Mouse (Mus musculus) CH12.LX (cell line): ENCODE results near the gene Spred2. TPM values are rescaled to one million over a fixed set of nuclear protein-coding genes. Genes with fewer than 3 reads are reported as not detected.
A peak's percentile ranks its signal among the peaks of the same experiment; 100 is the strongest.

Experiments
- DNase-seq: peaks from one replicate; pipeline ENCODE4 v3.0.0-alpha.2; 2013; ENCODE audit errors: extremely low read depth
- H3K27ac ChIP-seq: 2 replicates; pipeline ENCODE4 v1.5.1; 2012; ENCODE audit warnings: low read depth, mild to moderate bottlenecking, control low read depth, moderate library complexity; ENCODE audit not compliant: insufficient read depth
- H3K27me3 ChIP-seq: replicated peaks from 2 replicates; pipeline ENCODE3; 2012; ENCODE audit warnings: inconsistent platforms
- H3K36me3 ChIP-seq, 2 experiments: replicated peaks in 1 of 2; 2 replicates each; pipeline versions ENCODE3 to v1.6.1; 2012; ENCODE audit warnings: inconsistent platforms in 1 of 2, low read length in 1 of 2, mild to moderate bottlenecking in 1 of 2, mixed read lengths in 1 of 2, moderate library complexity in 1 of 2; ENCODE audit not compliant: control insufficient read depth in 1 of 2, insufficient read depth in 1 of 2
- H3K4me1 ChIP-seq, 2 experiments: 2 replicates each; pipeline ENCODE4 v1.6.1; 2012; ENCODE audit warnings: inconsistent platforms in 1 of 2, moderate library complexity in 1 of 2; ENCODE audit not compliant: insufficient read depth in 2 of 2, control insufficient read depth in 1 of 2
- H3K4me2 ChIP-seq: 2 replicates; pipeline ENCODE4 v1.6.1; 2012; ENCODE audit warnings: low read depth, mild to moderate bottlenecking, control low read depth; ENCODE audit not compliant: poor library complexity, insufficient read depth, severe bottlenecking
- H3K4me3 ChIP-seq, 3 experiments: fragments of 150-350 bp in 1 of 3; sonication (generic) in 1 of 3; replicated peaks in 1 of 3; 2 replicates each; pipeline versions ENCODE3 to v1.5.1; 2011 to 2012; ENCODE audit warnings: low read depth in 2 of 3, low read length in 2 of 3, mild to moderate bottlenecking in 2 of 3, moderate library complexity in 2 of 3, control low read depth in 1 of 3, improper control_type of control experiment in 1 of 3, inconsistent platforms in 1 of 3, mixed read lengths in 1 of 3; ENCODE audit not compliant: poor library complexity in 1 of 3
- H3K79me2 ChIP-seq: replicated peaks from 2 replicates; pipeline ENCODE4 v1.6.1; 2012; ENCODE audit warnings: mild to moderate bottlenecking, moderate library complexity; ENCODE audit not compliant: control insufficient read depth, poor library complexity, insufficient read depth, severe bottlenecking; ENCODE audit errors: extremely low read depth
- H3K9ac ChIP-seq: 2 replicates; pipeline ENCODE4 v1.6.1; 2012; ENCODE audit warnings: low read depth, mild to moderate bottlenecking, control low read depth, moderate library complexity; ENCODE audit not compliant: insufficient read depth
- H3K9me3 ChIP-seq: replicated peaks from 2 replicates; pipeline ENCODE3; 2012; ENCODE audit warnings: low read length, inconsistent platforms, mixed read lengths
- BHLHE40 ChIP-seq: IDR thresholded peaks from 2 replicates; pipeline ENCODE4 v1.6.1; 2011; ENCODE audit warnings: mild to moderate bottlenecking, low read depth, low read length, improper control_type of control experiment
- CTCF ChIP-seq, 2 experiments: IDR thresholded peaks in 1 of 2; conservative IDR thresholded peaks in 1 of 2; 2 replicates each; pipeline ENCODE4 v1.5.1; 2011 to 2012; ENCODE audit warnings: low read depth in 2 of 2, low read length in 2 of 2, improper control_type of control experiment in 1 of 2, inconsistent platforms in 1 of 2, mild to moderate bottlenecking in 1 of 2, moderate library complexity in 1 of 2
- E2F4 ChIP-seq: IDR thresholded peaks from 2 replicates; pipeline ENCODE4 v1.6.1; 2011; ENCODE audit warnings: low read depth, low read length, improper control_type of control experiment; ENCODE audit not compliant: insufficient replicate concordance
- EP300 ChIP-seq: IDR thresholded peaks from 2 replicates; pipeline ENCODE4 v1.6.1; 2011; ENCODE audit warnings: low read length, improper control_type of control experiment
- GABPA ChIP-seq: IDR thresholded peaks from 2 replicates; pipeline ENCODE4 v1.6.1; 2012; ENCODE audit warnings: low read depth, low read length, improper control_type of control experiment, inconsistent platforms; ENCODE audit not compliant: insufficient replicate concordance
- HCFC1 ChIP-seq: IDR thresholded peaks from 2 replicates; pipeline ENCODE4 v1.6.1; 2012; ENCODE audit warnings: low read depth, mild to moderate bottlenecking, inconsistent platforms, low read length, improper control_type of control experiment
- IRF4 ChIP-seq: IDR thresholded peaks from 2 replicates; pipeline ENCODE4 v1.6.1; 2014; ENCODE audit warnings: low read depth, mild to moderate bottlenecking, inconsistent platforms, low read length, improper control_type of control experiment
- MAFK ChIP-seq: IDR thresholded peaks from 2 replicates; pipeline ENCODE4 v1.6.1; 2011; ENCODE audit warnings: low read length, improper control_type of control experiment; ENCODE audit not compliant: insufficient replicate concordance
- MAX ChIP-seq: IDR thresholded peaks from 2 replicates; pipeline ENCODE4 v1.6.1; 2011; ENCODE audit warnings: low read length, improper control_type of control experiment
- POLR2A ChIP-seq: IDR thresholded peaks from 2 replicates; pipeline ENCODE4 v1.6.1; 2011; ENCODE audit warnings: low read depth, mild to moderate bottlenecking, improper control_type of control experiment, low read length
- RCOR1 ChIP-seq: conservative IDR thresholded peaks from 2 replicates; pipeline ENCODE4 v1.6.1; 2012; ENCODE audit warnings: low read depth, mild to moderate bottlenecking, inconsistent platforms, low read length, improper control_type of control experiment
- SMC3 ChIP-seq: IDR thresholded peaks from 2 replicates; pipeline ENCODE4 v1.6.1; 2011; ENCODE audit warnings: low read depth, low read length, improper control_type of control experiment
- TBP ChIP-seq: conservative IDR thresholded peaks from 2 replicates; pipeline ENCODE4 v1.6.1; 2011; ENCODE audit warnings: low read depth, low read length, improper control_type of control experiment
- TCF12 ChIP-seq: IDR thresholded peaks from 2 replicates; pipeline ENCODE4 v1.6.1; 2014; ENCODE audit warnings: low read depth, mild to moderate bottlenecking, inconsistent platforms, low read length, improper control_type of control experiment
- USF1 ChIP-seq: IDR thresholded peaks from 2 replicates; pipeline ENCODE4 v1.6.1; 2014; ENCODE audit warnings: low read depth, mild to moderate bottlenecking, inconsistent platforms, low read length, improper control_type of control experiment
- ZC3H11A ChIP-seq: IDR thresholded peaks from 2 replicates; pipeline ENCODE4 v1.6.1; 2012; ENCODE audit warnings: low read depth, mild to moderate bottlenecking, inconsistent platforms, low read length, improper control_type of control experiment
- ZKSCAN1 ChIP-seq: IDR thresholded peaks from 2 replicates; pipeline ENCODE4 v1.6.1; 2012; ENCODE audit warnings: low read depth, inconsistent platforms, low read length, improper control_type of control experiment, borderline replicate concordance
- ZMIZ1 ChIP-seq: IDR thresholded peaks from 2 replicates; pipeline ENCODE4 v1.6.1; 2012; ENCODE audit warnings: low read depth, mild to moderate bottlenecking, inconsistent platforms, low read length, improper control_type of control experiment
- dilution Hi-C: fragments of 300-500 bp; cut with MboI; formaldehyde crosslinking; loops from 2 replicates; pipeline ENCODE4 v1.14.3; 2020; ENCODE audit warnings: low sequenced_read_pairs; ENCODE audit not compliant: extremely low pct_unique_long_range_greater_than_20kb, extremely low pct_ligation_motif_present
- in situ Hi-C: fragments of 300-500 bp; cut with MboI; formaldehyde crosslinking; loops from 3 replicates; pipeline ENCODE4 v1.14.3; 2019; ENCODE audit warnings: low sequenced_read_pairs, low pct_ligation_motif_present, low pct_unique_long_range_greater_than_20kb, mixed read lengths
- polyA plus RNA-seq: library from polyadenylated mRNA; unstranded; fragments of >175 nt; gene quantifications from 2 replicates; pipeline ENCODE4 v1.2.1, GENCODE M21; 2012; ENCODE audit warnings: low read depth; ENCODE audit not compliant: insufficient read length
- total RNA-seq, 2 experiments: library from RNA; depleted of rRNA; stranded (reverse); fragments of 300-350 nt in 1 of 2; fragments of >200 nt in 1 of 2; gene quantifications; 2 replicates each; pipeline ENCODE4 v1.2.3; 2012 to 2014

Gene Spred2
- total and polyA plus RNA-seq, 3 experiments, result 1.4 to 15.8 (median 4.2) TPM

DNA sequence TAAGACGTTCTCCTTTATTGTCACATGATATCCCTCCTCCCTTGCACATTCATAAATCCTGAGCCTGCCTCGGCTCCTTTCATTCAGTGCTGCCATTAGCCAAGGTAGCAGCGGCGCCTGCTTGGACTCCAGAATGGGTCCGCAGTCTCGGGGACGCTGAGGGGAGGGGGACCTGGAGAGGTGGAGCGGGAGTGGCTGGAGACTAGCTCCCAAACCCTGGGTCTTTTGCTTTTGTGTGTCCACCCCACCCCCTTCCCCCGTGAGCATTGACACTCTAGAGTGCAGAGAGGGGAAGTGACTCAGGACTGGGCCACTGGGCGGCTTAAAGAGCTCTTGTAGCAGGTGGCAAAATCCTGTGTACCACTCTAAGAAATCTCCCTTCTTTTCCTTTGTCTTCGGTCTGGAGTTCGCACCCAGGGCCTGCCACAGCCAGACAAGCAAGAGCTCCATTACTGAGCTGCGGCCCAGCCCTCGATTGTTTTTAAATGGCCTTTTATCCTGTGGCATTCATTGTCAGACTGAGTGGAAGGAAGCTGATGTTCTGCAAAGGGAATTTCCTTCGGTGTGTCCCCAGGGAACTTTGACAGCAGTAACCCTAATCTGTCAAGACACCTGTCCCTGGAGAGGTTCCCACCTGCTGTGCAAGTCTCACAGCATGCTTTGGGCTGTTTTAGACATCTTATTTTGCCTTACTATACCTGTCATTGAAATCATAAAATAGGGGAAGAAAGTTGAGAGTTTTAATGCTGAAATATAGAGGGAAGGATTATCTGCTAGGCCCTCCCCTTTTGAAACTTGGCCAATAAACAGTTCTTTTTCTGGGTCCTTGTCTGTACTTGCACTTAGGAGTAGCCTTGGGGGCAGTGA is 2.0 kb downstream of the Spred2 start (continued):
- peak in 1 of 2 experiments; percentile 36; a peak in 1 of 4 replicates for TF ChIP-seq CTCF (conservative IDR thresholded peaks at IDR 0.05 in 1 of 2, IDR thresholded peaks at IDR 0.05 in 1 of 2; ENCODE audit: low read depth in 2 of 2, low read length in 2 of 2)
- no peak for TF ChIP-seq POLR2A

GRCm38 (mm10) chr11:19926843-19927120 is 2.6 kb downstream of the Spred2 start:
- dilution Hi-C loops (no loop called here), in situ Hi-C loops (loop anchor here (10.0 kb wide), 1 partner anchor 148 kb away; no protein-coding TSS in a partner anchor)
- peaks cover 0 to 21% of the 10 kb centered on the region in 2 experiments for H3K36me3 ChIP-seq
- no peaks in the 10 kb centered on the region for H3K9me3 ChIP-seq
- H3K4me2 ChIP-seq, result peak overlapping the region; percentile 75
- no peak overlapping the region for H3K27ac ChIP-seq
- peaks cover 26% of the 10 kb centered on the region for H3K79me2 ChIP-seq
- no peaks in the 10 kb centered on the region for H3K27me3 ChIP-seq
- no peak for DNase-seq
- TF ChIP-seq ZKSCAN1, result no peak
- TF ChIP-seq SMC3, result no peak
- no peak for TF ChIP-seq USF1
- no peak for TF ChIP-seq IRF4
- TF ChIP-seq BHLHE40, result no peak
- H3K9ac ChIP-seq, result no peak overlapping the region
- H3K4me1 ChIP-seq, result peaks cover 7 to 75% of the 10 kb centered on the region in 2 experiments
- peak overlapping the region in 1 of 3 experiments; percentile 6 for H3K4me3 ChIP-seq

GRCm38 (mm10) chr11:19928633-19929032 is 4.5 kb downstream of the Spred2 start:
- H3K27me3 ChIP-seq, result no peaks in the 10 kb centered on the region
- H3K9me3 ChIP-seq, result no peaks in the 10 kb centered on the region
- peaks cover 0 to 33% of the 10 kb centered on the region in 2 experiments for H3K36me3 ChIP-seq
- H3K4me3 ChIP-seq, result no peak overlapping the region
- H3K4me2 ChIP-seq, result no peak overlapping the region
- no peak for DNase-seq
- TF ChIP-seq ZMIZ1 (no peak), TCF12 (no peak), RCOR1 (no peak), HCFC1 (no peak), E2F4 (no peak), EP300 (no peak), MAFK (no peak), MAX (no peak), GABPA (no peak), TBP (no peak), ZC3H11A (no peak), SMC3 (no peak), CTCF (conservative IDR thresholded peaks at IDR 0.05 in 1 of 2, IDR thresholded peaks at IDR 0.05 in 1 of 2; ENCODE audit: low read depth in 2 of 2, low read length in 2 of 2) (no peak)
- H3K4me1 ChIP-seq, result peaks cover 7 to 67% of the 10 kb centered on the region in 2 experiments
- peaks cover 26% of the 10 kb centered on the region for H3K79me2 ChIP-seq
- in situ Hi-C loops (loop anchor here (10.0 kb wide), 1 partner anchor 146 kb away; no protein-coding TSS in a partner anchor), dilution Hi-C loops (no loop called here)
- no peak overlapping the region for H3K27ac ChIP-seq
- H3K9ac ChIP-seq, result no peak overlapping the region
